24 mouse cellular contexts compared by ENCODE assay signal in genomic region chr4:124431193-124431592, GRCm38 (mm10).
DNase-seq lines count a peak whose midpoint lies in the region; ATAC-seq and TF ChIP-seq lines count a peak whose summit lies in the region.
"Had no signal": no experiment of that assay in that cellular context is flagged by ENCODE, and none has a peak within 500 bp of the region (broad histone marks: within the 10 kb centered on the region; RNA-seq: fewer than 3 reads in every experiment).

No protein-coding gene starts in this region.

- no peak overlapping the region for H3K4me2 ChIP-seq in embryonic facial prominence, embryonic 14.5 days (ENCODE audit: low read depth, low read length)
- no peak overlapping the region for H3K4me2 ChIP-seq in liver, embryonic 12.5 days
- 0 out of 2 replicates have a peak overlapping the region, but pooled peaks have one; percentile 16 for H3K4me2 ChIP-seq in stomach, embryonic 15.5 days
- no peak overlapping the region for H3K4me2 ChIP-seq in stomach, postnatal 0 days (replicated peaks; ENCODE audit: low read depth)
- H3K4me2 ChIP-seq in stomach, embryonic 16.5 days (ENCODE audit: low read depth, low read length), result peak overlapping the region; percentile 11; the same call in 1 of the 2 replicates
- H3K4me2 ChIP-seq: embryonic facial prominence, embryonic 12.5 days; forebrain, embryonic 12.5 days; forebrain, embryonic 15.5 days; heart, embryonic 13.5 days; hindbrain, embryonic 14.5 days had no signal

- no peak overlapping the region for H3K4me3 ChIP-seq in embryonic facial prominence, embryonic 14.5 days (ENCODE audit: low read depth, low read length)
- H3K4me3 ChIP-seq in embryonic facial prominence, embryonic 10.5 days, result no peak overlapping the region
- no peak overlapping the region for H3K4me3 ChIP-seq in liver, adult 2 months (ENCODE audit: insufficient read depth, low read depth, low read length)
- no peak overlapping the region for H3K4me3 ChIP-seq in liver, embryonic 12.5 days
- H3K4me3 ChIP-seq in stomach, embryonic 15.5 days (replicated peaks), result no peak overlapping the region
- H3K4me3 ChIP-seq in stomach, postnatal 0 days (ENCODE audit: low read depth, low read length), result no peak overlapping the region
- no peak overlapping the region for H3K4me3 ChIP-seq in stomach, embryonic 16.5 days (replicated peaks; ENCODE audit: low read length)
- H3K4me3 ChIP-seq: embryonic facial prominence, embryonic 12.5 days; erythroblast, embryonic 14.5 days; forebrain, embryonic 12.5 days; forebrain, embryonic 15.5 days; heart, embryonic 13.5 days had no signal

- no peaks in the 10 kb centered on the region for H3K9me3 ChIP-seq in embryonic facial prominence, embryonic 14.5 days (ENCODE audit: control insufficient read depth, low read length)
- H3K9me3 ChIP-seq in embryonic facial prominence, embryonic 10.5 days, result no peaks in the 10 kb centered on the region
- no peaks in the 10 kb centered on the region for H3K9me3 ChIP-seq in liver, embryonic 12.5 days (replicated peaks)
- H3K9me3 ChIP-seq in stomach, embryonic 15.5 days, result no peaks in the 10 kb centered on the region
- H3K9me3 ChIP-seq in stomach, postnatal 0 days (ENCODE audit: control insufficient read depth, low read length), result no peaks in the 10 kb centered on the region
- no peaks in the 10 kb centered on the region for H3K9me3 ChIP-seq in stomach, embryonic 16.5 days (replicated peaks; ENCODE audit: control insufficient read depth, low read length)
- H3K9me3 ChIP-seq: embryonic facial prominence, embryonic 12.5 days; forebrain, embryonic 12.5 days; forebrain, embryonic 15.5 days; G1E; heart, embryonic 13.5 days had no signal

- DNase-seq in embryonic facial prominence, embryonic 14.5 days (ENCODE audit: low spot score), result peak; percentile 4
- no peak for DNase-seq in embryonic facial prominence, embryonic 10.5 days (ENCODE audit: low spot score)
- peak; percentile 74 for DNase-seq in liver, adult 2 months (ENCODE audit: extremely low read depth, low read depth, low spot score)
- DNase-seq in stomach, postnatal 0 days (ENCODE audit: low spot score), result no peak
- DNase-seq: adrenal gland, postnatal 14 days; B cell, adult 2 months; cerebellum, adult 11 months; cerebellum, adult 8-10 months; gastrocnemius, postnatal 25 days; heart, postnatal 14 days; heart, postnatal 4 days had no signal

- WGBS in embryonic facial prominence, embryonic 14.5 days, result 57% methylated on average over 16 of the region's 16 CpGs
- 74% methylated on average over 16 of the region's 16 CpGs for WGBS in embryonic facial prominence, embryonic 10.5 days
- 38% methylated on average over 16 of the region's 16 CpGs for WGBS in liver, adult 2 months
- 67% methylated on average over 16 of the region's 16 CpGs for whole genome bisulfite sequencing in liver, embryonic 12.5 days (ENCODE audit: insufficient replicate concordance)
- WGBS in stomach, embryonic 15.5 days, result 49% methylated on average over 16 of the region's 16 CpGs
- 42% methylated on average over 16 of the region's 16 CpGs for WGBS in stomach, postnatal 0 days
- 37% methylated on average over 16 of the region's 16 CpGs for WGBS in stomach, embryonic 16.5 days

- no peak for TF ChIP-seq POLR2A in liver, adult 2 months (IDR thresholded peaks at IDR 0.05; ENCODE audit: extremely low read depth, insufficient read depth, low read length)

- H3K27me3 ChIP-seq in embryonic facial prominence, embryonic 14.5 days (replicated peaks; ENCODE audit: control insufficient read depth, insufficient read depth, low read length), result no peaks in the 10 kb centered on the region
- H3K27me3 ChIP-seq in embryonic facial prominence, embryonic 10.5 days (replicated peaks; ENCODE audit: low read depth, poor library complexity, severe bottlenecking), result peaks cover 54% of the 10 kb centered on the region
- H3K27me3 ChIP-seq in liver, adult 2 months (ENCODE audit: control insufficient read depth, insufficient read depth, low read length), result no peaks in the 10 kb centered on the region
- peaks cover 23% of the 10 kb centered on the region for H3K27me3 ChIP-seq in liver, embryonic 12.5 days (replicated peaks)
- H3K27me3 ChIP-seq in stomach, embryonic 15.5 days (replicated peaks), result no peaks in the 10 kb centered on the region
- H3K27me3 ChIP-seq in stomach, postnatal 0 days (ENCODE audit: control insufficient read depth, insufficient read depth, low read length), result no peaks in the 10 kb centered on the region
- no peaks in the 10 kb centered on the region for H3K27me3 ChIP-seq in stomach, embryonic 16.5 days (ENCODE audit: control insufficient read depth, insufficient read depth, low read length)
- H3K27me3 ChIP-seq: forebrain, embryonic 15.5 days had no signal

- no peaks in the 10 kb centered on the region for H3K36me3 ChIP-seq in embryonic facial prominence, embryonic 14.5 days (ENCODE audit: control insufficient read depth, insufficient read depth, low read length)
- H3K36me3 ChIP-seq in embryonic facial prominence, embryonic 10.5 days (replicated peaks), result no peaks in the 10 kb centered on the region
- no peaks in the 10 kb centered on the region for H3K36me3 ChIP-seq in liver, adult 2 months (ENCODE audit: control insufficient read depth, insufficient read depth, low read length)
- H3K36me3 ChIP-seq in liver, embryonic 12.5 days, result no peaks in the 10 kb centered on the region
- no peaks in the 10 kb centered on the region for H3K36me3 ChIP-seq in stomach, embryonic 15.5 days
- H3K36me3 ChIP-seq in stomach, postnatal 0 days (ENCODE audit: control insufficient read depth, insufficient read depth, low read length), result no peaks in the 10 kb centered on the region
- no peaks in the 10 kb centered on the region for H3K36me3 ChIP-seq in stomach, embryonic 16.5 days (ENCODE audit: control insufficient read depth, insufficient read depth, low read length)
- H3K36me3 ChIP-seq: embryonic facial prominence, embryonic 12.5 days; forebrain, embryonic 12.5 days; forebrain, embryonic 15.5 days; G1E; heart, embryonic 13.5 days had no signal

- no peak overlapping the region for H3K27ac ChIP-seq in embryonic facial prominence, embryonic 14.5 days (replicated peaks; ENCODE audit: low read depth, low read length)
- no peak overlapping the region for H3K27ac ChIP-seq in embryonic facial prominence, embryonic 10.5 days (replicated peaks)
- no peak overlapping the region for H3K27ac ChIP-seq in liver, adult 2 months (replicated peaks; ENCODE audit: insufficient read depth, low read depth, low read length)
- no peak overlapping the region for H3K27ac ChIP-seq in liver, embryonic 12.5 days
- H3K27ac ChIP-seq in stomach, embryonic 15.5 days, result no peak overlapping the region
- H3K27ac ChIP-seq in stomach, postnatal 0 days (replicated peaks), result no peak overlapping the region
- H3K27ac ChIP-seq in stomach, embryonic 16.5 days (ENCODE audit: low read length), result no peak overlapping the region
- H3K27ac ChIP-seq: embryonic facial prominence, embryonic 12.5 days; forebrain, embryonic 12.5 days; forebrain, embryonic 15.5 days; heart, embryonic 13.5 days; hindbrain, embryonic 14.5 days; hindbrain, postnatal 0 days had no signal

- ATAC-seq in embryonic facial prominence, embryonic 14.5 days (ENCODE audit: low read depth), result 0 out of 2 replicates have a peak, but pooled peaks have one; percentile 9
- no peak for ATAC-seq in liver, embryonic 12.5 days
- no peak for ATAC-seq in stomach, embryonic 15.5 days (ENCODE audit: insufficient read depth, low FRiP score, low read depth)
- no peak for ATAC-seq in stomach, postnatal 0 days (ENCODE audit: low FRiP score, low TSS enrichment)
- ATAC-seq in stomach, embryonic 16.5 days (ENCODE audit: insufficient read depth, low FRiP score), result no peak
- ATAC-seq: forebrain, embryonic 15.5 days; hindbrain, postnatal 0 days; inflammation-experienced regulatory T-cells, adult 6 months; Patski had no signal

- H3K9ac ChIP-seq in embryonic facial prominence, embryonic 14.5 days (ENCODE audit: low read depth, low read length), result no peak overlapping the region
- H3K9ac ChIP-seq in liver, adult 2 months (ENCODE audit: low read depth, low read length), result no peak overlapping the region
- no peak overlapping the region for H3K9ac ChIP-seq in liver, embryonic 12.5 days
- no peak overlapping the region for H3K9ac ChIP-seq in stomach, embryonic 15.5 days
- no peak overlapping the region for H3K9ac ChIP-seq in stomach, postnatal 0 days (ENCODE audit: low read length)
- no peak overlapping the region for H3K9ac ChIP-seq in stomach, embryonic 16.5 days (ENCODE audit: low read length)
- H3K9ac ChIP-seq: embryonic facial prominence, embryonic 12.5 days; forebrain, embryonic 12.5 days; forebrain, embryonic 15.5 days; heart, embryonic 13.5 days; hindbrain, embryonic 14.5 days had no signal

- no peak for TF ChIP-seq CTCF in liver, adult 2 months (IDR thresholded peaks at IDR 0.05; ENCODE audit: low read depth, low read length)
- no peak for TF ChIP-seq CTCF in stomach, postnatal 0 days (IDR thresholded peaks at IDR 0.05; ENCODE audit: low read depth)

- H3K79me2 ChIP-seq in liver, adult 2 months (ENCODE audit: control insufficient read depth, insufficient read depth, low read length), result no peaks in the 10 kb centered on the region

- no peak for TF ChIP-seq EP300 in stomach, postnatal 0 days (optimal IDR thresholded peaks at IDR 0.05)

- H3K4me1 ChIP-seq in embryonic facial prominence, embryonic 14.5 days (ENCODE audit: control insufficient read depth, insufficient read depth, low read length), result peaks cover 14% of the 10 kb centered on the region; the same call in 1 of the 2 replicates
- H3K4me1 ChIP-seq in embryonic facial prominence, embryonic 10.5 days, result peaks cover 17% of the 10 kb centered on the region
- H3K4me1 ChIP-seq in liver, adult 2 months (ENCODE audit: control insufficient read depth, insufficient read depth, low read length), result 0 out of 2 replicates have a peak, but pooled peaks cover 4% of the 10 kb centered on the region
- H3K4me1 ChIP-seq in liver, embryonic 12.5 days, result 0 out of 2 replicates have a peak, but pooled peaks cover 5% of the 10 kb centered on the region
- H3K4me1 ChIP-seq in stomach, embryonic 15.5 days, result peaks cover 5% of the 10 kb centered on the region; the same call in 1 of the 2 replicates
- no peaks in the 10 kb centered on the region for H3K4me1 ChIP-seq in stomach, postnatal 0 days (replicated peaks; ENCODE audit: control insufficient read depth, insufficient read depth)
- H3K4me1 ChIP-seq in stomach, embryonic 16.5 days (ENCODE audit: control insufficient read depth, insufficient read depth, low read length), result peaks cover 10% of the 10 kb centered on the region; the same call in 1 of the 2 replicates

Comparison
In these comparisons a context has a peak if more than half of its experiments do, and no peak if none do; other contexts are left out.
1. DNase-seq: peak in embryonic facial prominence, embryonic 14.5 days (single experiment) and liver, adult 2 months (single experiment); none in embryonic facial prominence, embryonic 10.5 days (single experiment) and stomach, postnatal 0 days (single experiment).
2. H3K4me2 ChIP-seq: peak in stomach, embryonic 15.5 days (single experiment) and stomach, embryonic 16.5 days (single experiment); none in embryonic facial prominence, embryonic 14.5 days (single experiment), liver, embryonic 12.5 days (single experiment) and stomach, postnatal 0 days (single experiment).